Mouse (Mus musculus) thymus, postnatal 36 days (tissue): Measurements from ENCODE around the gene Tgfbr3.

ENCODE experiments used
- DNase-seq, 2 experiments: peaks; one replicate each; pipeline ENCODE4 v3.0.0; 2022; ENCODE audit warnings: mixed read lengths in 2 of 2

Gene Tgfbr3

DNA sequence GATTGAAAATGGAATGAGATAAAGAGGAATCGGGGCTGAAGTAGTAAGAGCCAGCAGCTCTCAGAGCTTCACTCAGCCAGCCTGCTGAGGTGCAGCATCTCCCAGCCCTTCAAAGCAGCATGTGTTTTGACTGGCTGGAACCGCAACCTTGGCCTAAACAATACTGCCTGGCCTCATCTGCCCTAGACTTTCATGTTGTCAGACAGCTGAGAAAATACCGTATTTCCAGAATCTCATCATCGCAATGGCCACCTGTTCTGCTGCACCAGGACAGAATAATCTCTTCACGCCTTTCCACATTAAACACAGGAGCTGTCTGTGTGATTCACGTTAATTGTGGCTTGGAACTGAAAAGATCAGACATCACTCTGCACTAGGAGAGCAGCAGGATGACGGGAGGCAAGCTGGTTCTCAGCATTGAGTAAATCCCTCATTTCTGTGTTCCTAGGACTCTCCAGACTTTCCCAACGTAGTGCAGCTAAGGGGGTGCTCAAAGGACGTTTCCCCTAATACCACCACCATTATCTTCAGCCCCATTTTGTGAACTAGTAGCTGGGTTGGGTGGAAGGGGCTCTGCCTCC, 145.1 kb downstream of the Tgfbr3 start:
- no peak for DNase-seq

DNA sequence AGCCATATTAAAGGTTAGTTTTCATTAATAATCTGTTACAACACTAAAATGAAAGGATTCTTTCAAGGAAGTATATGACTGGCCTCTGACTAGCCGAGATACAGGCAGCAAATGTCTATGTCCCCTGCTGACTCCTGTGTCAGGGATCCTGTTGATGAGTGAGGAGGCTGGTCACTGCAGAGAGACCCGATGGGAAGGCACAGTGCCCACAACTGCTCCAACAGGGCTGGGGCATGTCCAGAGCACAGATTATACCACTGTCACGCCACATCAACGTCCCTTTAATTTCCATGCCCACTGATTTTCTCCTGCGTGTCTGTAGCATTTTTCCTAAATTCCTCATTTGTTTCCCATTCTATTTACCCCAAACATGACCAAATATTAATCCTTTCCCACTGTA, 146.0 kb downstream of the Tgfbr3 start:
- DNase-seq = no peak

DNA sequence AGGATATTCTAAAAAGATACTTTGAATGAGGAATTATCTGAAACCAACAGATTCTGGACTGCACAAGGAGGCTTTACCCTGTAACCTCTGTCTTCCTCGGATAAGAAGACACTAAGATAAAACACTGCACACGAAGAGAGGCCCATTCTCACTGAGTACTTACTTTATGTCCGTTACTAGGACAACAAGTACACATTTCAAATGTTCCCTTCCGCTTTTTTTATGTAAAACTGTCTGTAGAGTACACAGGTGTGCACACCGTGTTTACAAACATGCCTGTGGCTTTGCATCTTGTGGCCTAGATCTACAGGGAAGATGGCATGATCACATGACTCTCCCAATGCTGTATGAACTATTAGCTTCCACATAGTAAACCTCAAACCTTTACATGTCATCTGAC, 146.6 kb downstream of the Tgfbr3 start:
- DNase-seq = no peak

DNA sequence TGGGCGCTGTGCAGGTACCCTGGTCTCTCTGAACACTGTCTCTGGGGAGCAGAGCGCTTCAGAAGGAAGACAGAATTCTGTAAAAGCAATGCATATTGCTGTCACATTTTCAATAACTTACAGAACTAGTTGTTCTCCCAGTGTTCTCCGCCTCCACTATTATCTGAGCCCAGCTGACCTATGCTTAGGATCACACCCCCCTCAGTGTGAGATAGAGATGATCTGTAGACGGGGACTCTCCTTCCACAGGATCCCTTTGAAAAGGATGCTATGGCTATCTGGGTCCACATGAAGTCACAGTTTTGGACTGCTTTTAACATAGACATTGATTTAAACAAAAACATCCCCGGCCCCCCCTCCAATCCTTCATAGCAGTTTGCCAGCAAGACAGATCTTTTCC, 148.1 kb downstream of the Tgfbr3 start:
- no peak for DNase-seq

DNA sequence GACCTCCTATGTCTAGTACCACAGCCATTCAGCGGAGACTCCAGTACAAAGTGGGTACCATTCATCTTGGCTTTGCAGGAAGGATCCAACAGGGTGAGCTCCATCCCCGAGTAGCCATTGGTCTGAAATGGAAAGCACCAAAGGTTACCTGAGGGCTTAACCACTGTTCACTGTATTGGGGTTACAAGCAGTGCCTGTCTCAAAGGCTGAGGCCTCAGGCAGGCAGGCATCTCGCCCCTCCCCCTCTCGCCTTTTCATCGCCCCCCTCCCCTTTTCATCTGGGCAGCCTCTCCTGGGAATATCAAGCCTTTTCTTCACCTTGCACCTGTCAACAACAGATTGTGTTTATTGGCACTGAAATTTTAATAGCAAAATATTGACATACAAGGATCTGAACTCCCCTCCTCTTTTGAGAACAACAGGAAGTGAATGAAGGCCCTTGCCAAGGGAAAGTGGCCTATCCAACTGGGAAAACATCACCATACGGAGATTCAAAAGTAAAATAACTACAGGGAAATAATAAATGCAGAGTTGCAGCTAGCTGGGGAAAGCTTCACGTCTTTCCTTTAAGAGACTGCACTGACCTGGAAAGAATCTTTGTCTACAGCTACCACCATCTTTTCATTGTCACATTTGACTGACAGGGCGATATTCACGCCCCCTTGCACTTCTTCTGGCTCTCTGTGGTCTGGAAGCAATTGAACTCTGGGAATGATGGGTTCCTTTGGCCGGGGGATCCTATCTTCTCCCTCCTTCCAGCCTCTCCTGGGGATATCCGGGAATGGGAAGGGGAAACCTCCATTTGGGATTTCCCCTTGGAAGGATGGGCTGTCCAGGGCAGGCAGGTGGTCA, 149.4 kb downstream of the Tgfbr3 start:
- DNase-seq = no peak

DNA sequence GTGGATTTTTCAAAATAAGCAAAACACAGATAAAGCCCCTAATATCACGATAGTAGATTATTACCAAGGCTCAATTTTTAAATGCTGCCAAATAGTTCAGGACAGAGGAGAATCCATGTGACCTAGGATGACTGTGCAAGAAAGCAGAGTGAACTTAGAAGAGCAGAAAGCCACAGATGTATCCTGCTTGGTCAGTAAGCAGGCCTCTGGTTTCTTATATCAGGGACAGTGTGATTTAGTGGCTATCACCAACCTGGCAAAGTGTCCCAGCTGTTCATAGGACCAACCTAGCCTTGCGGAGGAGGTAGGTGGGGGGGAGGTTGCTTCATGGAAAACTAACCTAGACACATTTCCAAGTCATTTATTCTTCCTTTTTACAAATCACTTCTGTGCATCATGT, 156.1 kb downstream of the Tgfbr3 start:
- no peak for DNase-seq

DNA sequence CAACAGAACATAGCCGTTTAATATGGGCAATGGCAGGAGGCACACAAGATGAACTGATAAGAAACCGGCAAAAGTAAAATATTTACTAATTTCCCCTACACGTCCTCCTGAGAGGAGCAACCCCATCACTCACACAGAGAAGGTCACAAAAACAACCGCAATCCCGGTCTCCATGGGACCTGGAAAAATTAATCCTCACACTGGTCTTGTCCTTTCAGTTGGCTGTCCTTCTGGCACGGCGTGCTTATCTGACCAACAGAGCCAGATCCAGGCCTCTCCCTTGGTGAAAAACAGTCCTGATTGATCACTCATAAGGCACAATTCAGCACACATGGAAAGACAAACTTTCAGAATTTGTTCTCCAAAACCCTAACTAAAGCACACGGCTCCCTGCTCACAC, 157.2 kb downstream of the Tgfbr3 start:
- DNase-seq = no peak

DNA sequence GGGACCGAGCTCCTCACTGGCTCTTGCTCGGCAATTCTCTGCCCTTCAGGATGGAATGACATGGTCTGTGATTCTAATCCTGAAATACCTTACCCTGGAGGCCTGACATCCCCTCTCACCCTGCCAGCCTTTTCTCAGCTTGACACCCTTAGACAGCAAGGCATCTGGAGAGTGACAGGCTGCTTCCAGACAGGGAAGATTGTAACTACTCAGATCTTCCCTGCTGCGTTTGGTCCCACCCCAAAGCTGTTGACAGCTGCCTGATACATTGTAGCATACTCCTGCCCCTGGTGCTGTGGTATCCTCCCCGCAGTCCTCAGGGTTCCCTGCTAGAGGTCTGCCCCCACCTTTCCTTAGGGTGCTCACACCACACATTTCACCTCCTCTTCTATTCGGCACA, 160.1 kb downstream of the Tgfbr3 start:
- DNase-seq = no peak

DNA sequence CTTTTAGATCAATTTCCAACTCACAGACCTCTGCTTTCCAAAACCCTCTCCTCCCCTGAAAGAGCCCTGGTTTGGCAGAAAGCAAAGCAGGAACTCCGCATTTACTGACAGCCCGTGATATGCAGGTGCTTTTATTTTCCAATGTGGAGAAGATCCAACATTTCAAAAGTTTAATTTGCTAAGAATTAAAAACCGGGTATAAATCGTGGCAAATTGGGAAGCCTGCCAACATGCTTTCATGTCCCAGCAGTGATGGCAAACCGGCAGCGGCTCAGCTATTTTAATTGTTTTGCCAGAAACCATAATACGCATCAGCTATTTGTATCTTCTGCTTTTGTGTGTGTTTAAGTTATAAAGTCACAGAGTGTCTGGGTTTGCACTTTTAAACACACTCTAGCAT, 162.9 kb downstream of the Tgfbr3 start:
- DNase-seq = no peak

DNA sequence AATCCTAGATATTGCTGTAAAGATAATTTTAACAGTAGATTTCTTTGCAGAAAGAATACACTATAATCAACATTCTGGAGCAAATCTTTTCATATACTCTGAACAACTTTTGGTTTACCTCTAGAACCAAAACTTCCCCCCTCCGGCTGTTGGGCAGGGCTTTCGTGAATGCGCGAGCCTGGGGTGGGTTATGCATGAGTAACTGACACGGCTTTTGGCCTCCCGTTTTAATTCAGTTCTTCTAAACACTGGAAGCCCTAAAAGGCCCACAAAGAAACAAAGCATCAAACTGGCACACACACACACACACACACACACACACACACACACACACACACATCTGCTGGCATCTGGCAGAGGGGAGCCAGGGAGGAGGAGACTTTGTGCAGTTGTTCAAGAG, 164.3 kb downstream of the Tgfbr3 start:
- DNase-seq = no peak

DNA sequence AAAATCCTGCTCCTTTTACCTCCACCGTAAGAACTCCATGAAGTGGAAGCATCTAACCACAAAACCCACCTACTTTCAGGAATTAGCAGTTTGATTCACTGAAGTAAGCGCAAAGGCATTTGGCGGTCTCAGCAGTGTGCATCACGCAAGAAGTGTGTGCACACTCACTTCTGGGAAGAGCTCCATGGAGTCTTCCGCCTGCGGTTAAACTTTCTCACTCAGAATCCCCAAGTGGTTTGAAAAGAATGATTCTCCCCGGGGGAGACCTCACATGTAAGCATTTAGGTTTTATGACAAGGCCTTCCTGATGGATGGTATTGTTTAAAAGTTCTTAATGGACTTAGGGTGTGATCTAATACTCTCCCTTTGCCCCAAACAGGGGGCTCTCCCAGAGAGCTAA, 164.9 kb downstream of the Tgfbr3 start:
- no peak for DNase-seq

DNA sequence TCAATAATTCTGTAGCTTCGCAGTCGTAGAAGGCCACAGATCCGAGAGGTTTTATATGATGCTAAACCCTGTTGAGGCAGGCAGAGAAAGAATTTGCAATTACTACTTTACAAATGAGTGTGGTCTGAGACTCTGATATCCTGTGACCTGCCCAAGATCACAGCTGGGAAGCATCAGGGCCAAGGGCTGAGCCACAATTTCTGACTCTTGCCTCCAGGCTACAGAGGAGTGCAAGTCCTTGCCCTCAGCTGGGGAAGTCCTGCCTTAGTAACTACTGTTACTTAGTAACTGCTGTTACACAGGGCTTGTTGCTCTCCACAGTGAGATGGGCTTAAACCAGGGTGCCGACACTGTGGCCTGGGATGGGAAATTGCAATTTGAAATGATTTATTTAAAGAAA, 166.8 kb downstream of the Tgfbr3 start:
- DNase-seq = no peak

DNA sequence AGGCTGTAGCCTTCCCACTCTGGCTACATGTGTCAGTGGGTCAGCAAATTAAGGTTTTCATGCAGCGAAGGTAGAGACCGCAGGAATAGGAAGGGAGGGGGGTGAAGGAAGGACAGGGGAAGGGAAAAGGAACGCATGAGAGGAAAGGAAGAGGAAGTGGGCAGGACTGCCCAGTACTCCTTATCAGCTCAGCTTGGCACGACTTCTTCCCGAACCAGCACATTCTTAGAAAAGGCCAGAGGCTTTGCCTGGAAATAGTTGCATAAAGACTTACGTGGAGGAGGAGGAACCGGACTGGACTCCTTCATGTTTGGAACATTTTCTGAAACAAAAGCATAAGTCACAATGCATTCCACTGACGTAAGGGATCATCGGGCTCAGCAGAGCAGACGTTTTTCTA, 168.3 kb downstream of the Tgfbr3 start:
- DNase-seq = no peak

DNA sequence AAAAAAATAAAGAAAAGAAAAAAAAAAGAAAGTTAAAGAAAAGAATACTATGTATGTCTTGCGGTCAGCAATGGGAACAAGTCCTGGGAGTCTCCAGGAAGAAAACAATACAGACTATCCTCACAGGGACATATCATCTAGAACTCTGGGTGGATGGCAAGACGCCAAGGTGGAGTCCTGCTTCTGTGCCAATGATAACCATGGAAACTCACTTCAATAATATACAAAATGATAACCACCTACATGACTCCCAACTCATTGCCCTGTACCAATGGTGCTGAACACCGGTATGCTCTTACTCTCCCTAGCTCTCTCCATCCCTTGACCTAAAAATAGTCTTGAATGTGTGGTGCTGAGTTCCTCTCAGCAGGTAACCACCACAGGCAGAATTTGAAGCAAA, 168.8 kb downstream of the Tgfbr3 start:
- no peak for DNase-seq

DNA sequence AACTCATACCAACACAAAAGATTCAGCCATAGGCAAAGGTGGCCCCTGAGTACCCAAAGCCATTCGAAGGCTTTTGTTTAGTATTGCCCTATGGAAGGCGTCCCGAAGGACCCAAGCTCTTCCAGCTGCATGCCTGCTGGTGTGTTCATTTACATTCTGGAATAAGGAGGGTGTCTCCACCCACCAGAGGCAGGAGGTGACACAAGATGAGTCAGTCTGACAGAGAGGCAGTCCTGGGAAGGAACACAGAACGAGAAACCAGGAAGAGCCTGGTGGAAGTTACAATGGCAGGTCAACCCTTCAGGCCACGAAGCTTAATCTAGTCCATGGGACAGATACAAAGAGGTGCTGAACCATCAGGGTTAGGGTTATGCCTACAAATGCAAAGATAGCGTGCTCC, 169.5 kb downstream of the Tgfbr3 start:
- DNase-seq = no peak

DNA sequence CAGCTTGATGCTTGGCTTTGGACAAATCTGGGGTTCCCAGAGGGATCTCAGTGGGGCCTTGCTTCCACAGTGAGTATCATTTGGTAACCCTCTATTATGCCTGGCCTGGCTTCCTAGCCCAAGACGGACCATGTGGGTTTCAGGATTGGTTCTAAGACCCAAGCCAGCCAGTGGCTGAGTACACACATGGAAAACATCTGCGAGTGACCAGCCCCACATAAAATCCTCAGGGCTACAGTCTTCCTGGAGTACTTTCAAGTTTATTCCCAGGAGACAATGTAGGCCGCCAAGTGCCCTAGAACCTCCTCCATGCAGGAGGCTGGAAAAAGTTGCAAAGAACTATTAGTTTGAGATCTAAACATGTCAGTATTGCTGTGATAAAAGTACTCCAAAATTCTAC, 172.6 kb downstream of the Tgfbr3 start:
- DNase-seq = no peak

DNA sequence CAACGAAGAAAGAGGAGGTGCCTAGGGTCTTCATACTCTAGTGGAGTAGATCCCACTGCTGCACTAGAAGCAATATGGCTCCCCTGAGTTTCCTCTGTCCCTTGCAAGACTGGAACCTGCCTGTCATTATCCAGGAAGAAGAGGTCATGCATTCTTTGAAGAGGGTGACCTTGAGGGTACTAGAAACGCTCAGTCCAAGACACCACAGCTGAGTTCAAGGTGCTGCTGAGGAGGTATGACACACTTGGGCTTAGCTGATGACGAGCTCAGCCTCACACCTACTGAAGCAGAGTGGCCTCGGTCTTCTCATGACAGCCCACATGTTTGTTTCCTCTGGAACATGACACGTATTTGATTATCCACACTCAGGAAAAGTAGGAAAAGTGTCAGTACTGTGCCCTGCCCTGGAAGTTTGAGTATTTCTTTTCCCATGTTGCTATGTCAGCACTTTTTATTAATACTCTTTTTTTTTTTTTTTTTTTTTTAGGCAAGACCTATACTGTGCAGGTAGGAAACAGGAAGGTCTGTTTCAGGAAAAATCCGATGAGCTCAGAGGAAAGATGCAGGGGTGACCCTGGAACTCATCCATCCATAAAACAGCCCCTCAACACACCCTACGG, 176.7 kb downstream of the Tgfbr3 start:
- DNase-seq = no peak

DNA sequence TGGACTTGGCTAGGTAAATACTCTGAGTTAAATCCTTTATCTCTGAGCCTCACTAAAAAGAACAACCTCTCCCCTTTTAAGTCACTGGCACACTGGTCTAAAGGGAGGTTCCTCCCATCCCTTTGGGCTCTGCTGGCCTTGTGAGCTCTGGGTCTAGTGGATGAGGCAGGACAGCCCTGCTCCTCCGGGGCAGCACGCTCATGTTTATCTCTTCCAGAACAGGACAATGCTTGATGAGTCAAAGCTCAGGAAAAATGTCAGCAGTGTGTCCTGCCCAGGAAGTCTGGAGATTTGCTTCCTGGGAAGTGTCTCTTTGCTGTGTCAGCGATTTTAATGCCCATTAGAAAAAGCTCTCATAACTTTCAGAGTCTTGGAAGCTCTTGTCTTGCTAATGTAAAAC, 177.6 kb downstream of the Tgfbr3 start:
- DNase-seq = no peak

DNA sequence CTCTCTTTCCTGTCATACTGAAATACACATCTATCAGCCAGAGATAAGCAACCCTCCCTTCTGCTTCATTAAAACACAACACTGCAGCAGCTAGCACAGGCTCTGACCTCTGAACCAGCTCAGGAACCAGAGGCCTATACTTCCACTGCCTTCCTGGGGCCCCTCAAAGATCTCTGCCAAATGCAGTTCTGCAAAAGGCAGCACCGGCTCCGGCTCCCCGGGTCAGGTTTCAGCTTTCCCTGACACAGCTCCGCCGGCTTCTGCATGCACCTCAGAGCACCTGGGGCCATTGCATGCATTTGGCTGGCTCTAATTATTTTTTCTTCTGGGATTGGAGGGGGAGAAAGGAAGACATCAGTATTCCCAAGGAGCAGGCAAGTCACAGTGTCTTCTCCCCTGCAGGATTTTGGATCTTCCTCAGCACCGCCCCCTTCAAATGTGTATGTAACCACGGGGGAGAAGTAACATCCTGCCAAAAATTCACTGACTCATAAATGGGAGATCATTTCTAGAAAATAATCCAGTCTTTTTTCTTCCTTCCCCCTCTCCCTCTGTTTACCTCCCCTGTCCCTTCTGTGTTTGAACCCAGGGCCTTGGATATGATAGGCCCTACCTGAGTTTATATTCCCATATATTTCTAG, 178.4 kb downstream of the Tgfbr3 start:
- DNase-seq = no peak

DNA sequence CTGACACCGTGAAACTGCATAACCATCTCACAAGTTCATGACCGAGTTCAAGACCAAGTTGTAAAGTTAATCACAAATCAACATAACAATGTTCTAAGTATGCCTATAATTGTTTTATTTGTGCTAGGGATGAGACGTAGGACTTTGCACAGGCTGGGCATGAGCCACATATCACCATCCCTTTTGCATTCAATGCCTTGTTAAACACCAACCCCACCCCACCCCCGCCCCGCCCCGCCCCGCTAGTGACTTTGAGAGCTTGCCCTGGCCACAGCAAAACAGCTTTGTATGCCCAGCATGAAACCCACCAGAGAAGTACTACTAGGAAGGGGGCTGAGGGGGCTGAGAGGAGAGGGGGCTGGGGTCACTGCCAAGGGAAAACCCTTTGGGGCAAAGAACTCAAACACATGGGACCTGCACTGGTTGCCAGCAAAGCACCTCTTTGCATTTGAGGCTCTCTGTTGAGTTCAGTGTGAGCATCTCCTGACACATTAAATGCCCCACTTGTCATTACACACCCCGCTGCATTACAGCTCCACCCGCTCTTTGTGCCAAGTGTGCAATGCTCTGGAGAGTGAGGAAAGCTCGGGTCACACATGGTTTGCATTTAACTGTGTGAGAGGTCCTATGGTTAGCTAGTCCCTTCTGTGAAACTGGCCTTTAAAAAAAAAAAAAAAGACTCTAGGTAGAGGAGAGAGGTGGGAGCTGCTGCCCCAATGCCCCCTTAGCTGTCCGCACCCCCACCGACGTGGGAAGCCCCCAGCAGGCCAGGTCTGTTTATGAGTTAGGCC, 179.1 kb downstream of the Tgfbr3 start:
- no peak for DNase-seq

DNA sequence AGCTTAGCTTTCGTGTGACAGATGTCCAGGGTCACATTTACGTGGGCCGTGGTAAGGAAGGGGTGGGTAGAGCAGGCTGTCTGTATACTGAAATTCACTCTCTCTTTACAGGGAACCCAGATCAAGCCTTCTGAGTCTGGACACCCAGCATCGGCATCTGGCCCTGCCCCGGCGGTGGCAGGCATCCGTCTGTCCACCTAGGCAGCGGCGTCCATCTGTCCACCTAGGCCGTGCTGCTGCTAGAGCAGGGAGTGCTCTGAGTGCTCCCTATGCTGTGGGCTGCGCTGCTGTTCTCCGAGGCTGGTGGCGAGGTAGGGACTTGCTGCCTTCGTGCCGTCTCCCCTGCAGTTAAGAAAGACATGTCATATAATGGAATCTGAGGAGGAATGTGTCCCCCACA, 180.0 kb downstream of the Tgfbr3 start:
- DNase-seq = no peak

DNA sequence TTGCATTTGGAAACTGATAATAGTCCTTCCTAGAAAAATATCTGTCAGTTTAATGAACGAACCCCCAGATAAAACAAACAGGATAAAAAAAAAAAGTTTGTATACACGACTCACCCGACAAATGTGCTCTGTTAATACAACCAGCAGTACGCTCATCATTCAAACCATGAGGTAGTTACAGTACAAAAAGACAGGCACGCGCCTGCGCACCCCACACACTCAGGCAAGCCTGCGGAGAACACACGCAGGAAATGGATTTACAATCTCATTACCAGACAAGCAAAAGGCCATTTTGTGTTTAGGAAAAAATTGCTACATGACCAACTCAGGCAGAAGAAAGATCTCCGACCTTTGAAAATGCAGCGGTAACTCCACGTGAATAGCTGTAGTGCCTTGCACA, 182.6 kb downstream of the Tgfbr3 start:
- DNase-seq = no peak

DNA sequence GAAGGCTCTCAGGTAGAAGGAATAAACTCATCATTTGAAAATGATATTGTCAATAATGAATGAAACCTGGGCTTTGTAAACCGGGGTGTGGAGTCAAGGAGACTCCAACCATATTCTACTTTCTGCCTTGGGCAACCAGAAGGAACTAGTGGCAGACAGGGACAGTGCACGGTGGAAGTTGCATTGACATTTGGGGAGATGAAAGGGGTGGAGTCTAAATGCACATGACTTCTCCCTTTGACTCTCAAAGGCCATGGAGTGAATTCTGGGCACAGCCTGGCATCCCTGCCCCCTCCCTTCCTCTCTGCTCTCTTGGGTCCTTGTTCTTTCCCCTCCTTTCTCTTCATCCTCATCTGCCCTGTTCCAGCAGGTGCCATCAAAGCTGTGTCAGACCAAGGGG, 183.3 kb downstream of the Tgfbr3 start:
- no peak for DNase-seq
